In genomic region chr1:172028394-172029275, GRCm38 (mm10) we compare ENCODE assay signal across 8 mouse cellular contexts. TPM values are rescaled to one million over a fixed set of nuclear protein-coding genes. Genes with fewer than 3 reads are reported as not detected.
DNase-seq lines count a peak whose midpoint lies in the region; ATAC-seq and TF ChIP-seq lines count a peak whose summit lies in the region.

Vangl2 (minus strand) TSS chr1:172028444.

- peak within 1 kb of the TSS; percentile 45 for H3K9ac ChIP-seq in CH12.LX (ENCODE audit: insufficient read depth, low read depth)
- H3K9ac ChIP-seq in forebrain, postnatal 0 days, result peak within 1 kb of the TSS; percentile 98
- H3K9ac ChIP-seq in limb, embryonic 15.5 days, result peak within 1 kb of the TSS; percentile 69

- H3K27ac ChIP-seq in heart, embryonic 10.5 days, result peak within 1 kb of the TSS; percentile 97
- H3K27ac ChIP-seq in CH12.LX (ENCODE audit: insufficient read depth, low read depth), result no peak within 1 kb of the TSS
- H3K27ac ChIP-seq in forebrain, postnatal 0 days (ENCODE audit: low read depth, low read length), result peak within 1 kb of the TSS; percentile 97
- peak within 1 kb of the TSS; percentile 93 for H3K27ac ChIP-seq in limb, embryonic 15.5 days

- 0 out of 2 replicates have a peak, but pooled peaks cover 3% of the 10 kb centered on the region for H3K36me3 ChIP-seq in heart, embryonic 10.5 days
- peaks cover 0 to 2% of the 10 kb centered on the region in 2 experiments for H3K36me3 ChIP-seq in CH12.LX (replicated peaks in 1 of 2; ENCODE audit: control insufficient read depth in 1 of 2, insufficient read depth in 1 of 2, low read length in 1 of 2)
- no peaks in the 10 kb centered on the region for H3K36me3 ChIP-seq in forebrain, postnatal 0 days (ENCODE audit: insufficient read depth)
- H3K36me3 ChIP-seq in limb, embryonic 15.5 days, result no peaks in the 10 kb centered on the region

- no peaks in the 10 kb centered on the region for H3K79me2 ChIP-seq in CH12.LX (replicated peaks; ENCODE audit: control insufficient read depth, extremely low read depth, insufficient read depth, poor library complexity, severe bottlenecking)

- H3K9me3 ChIP-seq in heart, embryonic 10.5 days, result no peaks in the 10 kb centered on the region
- no peaks in the 10 kb centered on the region for H3K9me3 ChIP-seq in CH12.LX (replicated peaks; ENCODE audit: low read length)
- no peaks in the 10 kb centered on the region for H3K9me3 ChIP-seq in forebrain, postnatal 0 days (ENCODE audit: low read length)
- no peaks in the 10 kb centered on the region for H3K9me3 ChIP-seq in limb, embryonic 15.5 days

- DNase-seq in heart, embryonic 10.5 days (ENCODE audit: low spot score), result no peak
- no peak for DNase-seq in heart, adult 8-10 months (ENCODE audit: low spot score)
- DNase-seq in CH12.LX (ENCODE audit: extremely low read depth), result no peak
- DNase-seq in forebrain, postnatal 0 days, result no peak
- no peak for DNase-seq in embryo, embryonic 9.5 days (ENCODE audit: extremely low spot score)
- DNase-seq in adrenal gland, postnatal 10 days, result no peak
- DNase-seq in cerebellum, postnatal 4 days (ENCODE audit: low spot score in 2 of 2), result no peak

- peak within 1 kb of the TSS; percentile 21 for H3K4me2 ChIP-seq in CH12.LX (ENCODE audit: insufficient read depth, low read depth, poor library complexity, severe bottlenecking)
- peak within 1 kb of the TSS; percentile 73 for H3K4me2 ChIP-seq in forebrain, postnatal 0 days (ENCODE audit: low read depth)
- peak within 1 kb of the TSS; percentile 68 for H3K4me2 ChIP-seq in limb, embryonic 15.5 days

- no peak for TF ChIP-seq EP300 in CH12.LX (IDR thresholded peaks at IDR 0.05; ENCODE audit: low read length)

- no peaks in the 10 kb centered on the region for H3K27me3 ChIP-seq in heart, embryonic 10.5 days (ENCODE audit: insufficient read depth, poor library complexity, severe bottlenecking)
- no peaks in the 10 kb centered on the region for H3K27me3 ChIP-seq in CH12.LX (replicated peaks)
- H3K27me3 ChIP-seq in forebrain, postnatal 0 days (ENCODE audit: insufficient read depth, low read length), result no peaks in the 10 kb centered on the region
- no peaks in the 10 kb centered on the region for H3K27me3 ChIP-seq in limb, embryonic 15.5 days

- peaks cover 44% of the 10 kb centered on the region for H3K4me1 ChIP-seq in heart, embryonic 10.5 days
- H3K4me1 ChIP-seq in CH12.LX (ENCODE audit: control insufficient read depth in 1 of 2, insufficient read depth in 2 of 2), result peaks cover 7 to 32% of the 10 kb centered on the region in 2 experiments; a peak in 3 of 4 replicates
- peaks cover 31% of the 10 kb centered on the region for H3K4me1 ChIP-seq in forebrain, postnatal 0 days (ENCODE audit: insufficient read depth)
- H3K4me1 ChIP-seq in limb, embryonic 15.5 days, result peaks cover 33% of the 10 kb centered on the region

- WGBS in heart, embryonic 10.5 days, result 63% methylated on average over 21 of the region's 21 CpGs
- 16% methylated on average over 21 of the region's 21 CpGs for WGBS in forebrain, postnatal 0 days
- 57% methylated on average over 21 of the region's 21 CpGs for WGBS in limb, embryonic 15.5 days

- peak within 1 kb of the TSS; percentile 92 for H3K4me3 ChIP-seq in heart, embryonic 10.5 days
- peak within 1 kb of the TSS; percentile 35 to 83 (median 36) for H3K4me3 ChIP-seq in CH12.LX (replicated peaks in 1 of 3; ENCODE audit: low read depth in 2 of 3, low read length in 2 of 3, poor library complexity in 1 of 3)
- peak within 1 kb of the TSS; percentile 97 for H3K4me3 ChIP-seq in forebrain, postnatal 0 days (ENCODE audit: low read depth, low read length)
- H3K4me3 ChIP-seq in limb, embryonic 15.5 days, result peak within 1 kb of the TSS; percentile 59

- in situ Hi-C loops in CH12.LX (cut with MboI; ENCODE audit: low pct_ligation_motif_present, low pct_unique_long_range_greater_than_20kb, low sequenced_read_pairs), result loop anchor here (25.0 kb wide), 1 partner anchor 284 kb away; no protein-coding TSS in a partner anchor

- TF ChIP-seq POLR2A in CH12.LX (IDR thresholded peaks at IDR 0.05; ENCODE audit: low read depth, low read length), result no peak

- no peak for ATAC-seq in forebrain, postnatal 0 days
- no peak for ATAC-seq in limb, embryonic 15.5 days (ENCODE audit: insufficient number of reproducible peaks, low FRiP score, low TSS enrichment, low read depth)

- no peak for TF ChIP-seq RAD21 in CH12.LX (IDR thresholded peaks at IDR 0.05; ENCODE audit: low read depth, low read length)

- no peak for TF ChIP-seq CTCF in CH12.LX (conservative IDR thresholded peaks at IDR 0.05 in 1 of 2, IDR thresholded peaks at IDR 0.05 in 1 of 2; ENCODE audit: low read depth in 2 of 2, low read length in 2 of 2)
- no peak for TF ChIP-seq CTCF in forebrain, postnatal 0 days (IDR thresholded peaks at IDR 0.05; ENCODE audit: low read depth)

- dilution Hi-C loops in CH12.LX (cut with MboI; ENCODE audit: extremely low pct_ligation_motif_present, extremely low pct_unique_long_range_greater_than_20kb, low sequenced_read_pairs), result no loop called here

TF ChIP-seq in CH12.LX, 34 proteins besides CTCF, POLR2A, EP300 and RAD21:
- TF ChIP-seq ZKSCAN1 (IDR thresholded peaks at IDR 0.05; ENCODE audit: borderline replicate concordance, low read depth, low read length) (no peak), POLR2AphosphoS2 (IDR thresholded peaks at IDR 0.05; ENCODE audit: low read depth, low read length) (no peak), CHD1 (IDR thresholded peaks at IDR 0.05; ENCODE audit: low read depth, low read length) (no peak), MAFK (IDR thresholded peaks at IDR 0.05; ENCODE audit: insufficient replicate concordance, low read length) (no peak), ZMIZ1 (IDR thresholded peaks at IDR 0.05; ENCODE audit: low read depth, low read length) (no peak), TCF12 (IDR thresholded peaks at IDR 0.05; ENCODE audit: low read depth, low read length) (no peak), MAZ (IDR thresholded peaks at IDR 0.05; ENCODE audit: low read depth, low read length) (no peak), CHD2 (IDR thresholded peaks at IDR 0.05; ENCODE audit: low read length) (no peak), USF1 (IDR thresholded peaks at IDR 0.05; ENCODE audit: low read depth, low read length) (no peak), NELFE (IDR thresholded peaks at IDR 0.05; ENCODE audit: low read depth, low read length) (no peak), RCOR1 (conservative IDR thresholded peaks at IDR 0.05; ENCODE audit: low read depth, low read length) (no peak), JUN (IDR thresholded peaks at IDR 0.05; ENCODE audit: insufficient read depth, low read depth, low read length) (no peak)

RNA-seq across cellular contexts. Expression of gene Vangl2, which starts in this region (rescaled TPM):
- 12.8 and 16.0 TPM in 2 replicates for polyA plus RNA-seq in heart, embryonic 10.5 days (2016; fragmentation: Nextera tagmentation; extraction: Ambion mirVana)
- total RNA-seq in heart, adult 8-10 months (2022), result 1 to 10 TPM in 2 of 4 experiments, under 1 TPM in 2; 0.86 to 1.7 (median 1.1) TPM
- total RNA-seq in CH12.LX (2012; rRNA removed), result 5.0 and 7.3 TPM in 2 replicates
- total RNA-seq in CH12.LX (2014; rRNA removed), result 3.6 and 4.1 TPM in 2 replicates
- 7.9 and 9.4 TPM in 2 replicates for polyA plus RNA-seq in CH12.LX (2012; ENCODE audit: insufficient read length, low read depth)
- 47.2 and 63.4 TPM in 2 replicates for total RNA-seq in forebrain, postnatal 0 days (2014; rRNA removed)
- 35.3 and 37.3 TPM in 2 replicates for polyA plus RNA-seq in forebrain, postnatal 0 days (2015; fragmentation: Nextera tagmentation; extraction: Ambion mirVana)
- polyA plus RNA-seq in limb, embryonic 15.5 days (2015; fragmentation: Nextera tagmentation; extraction: Ambion mirVana), result 14.3 and 15.7 TPM in 2 replicates
- total RNA-seq in adrenal gland, postnatal 10 days (2021), result 10 to 100 TPM in 1 of 2 experiments, 1 to 10 TPM in 1; 6.3 to 10.6 TPM

Comparison
In these comparisons a context has a peak if more than half of its experiments do, and no peak if none do; other contexts are left out.
1. H3K4me3 ChIP-seq: peak in every context shown above with its lines; median percentile 97 in forebrain, postnatal 0 days; 92 in heart, embryonic 10.5 days; 59 in limb, embryonic 15.5 days; 36 in CH12.LX.
2. H3K4me2 ChIP-seq: peak in every context shown above with its lines; median percentile 73 in forebrain, postnatal 0 days; 68 in limb, embryonic 15.5 days; 21 in CH12.LX.
3. H3K9ac ChIP-seq: peak in every context shown above with its lines; median percentile 98 in forebrain, postnatal 0 days; 69 in limb, embryonic 15.5 days; 45 in CH12.LX.